Mouse (Mus musculus) heart, postnatal 0 days (tissue): Measurements from ENCODE around the gene Fgd6. TPM values are rescaled to one million over a fixed set of nuclear protein-coding genes. Genes with fewer than 3 reads are reported as not detected.

ENCODE experiments used
- ATAC-seq: fragments of 200-750 bp; cut with Nextera tagmentation; 2 replicates; pipeline ENCODE4 v1.8.0; 2017; ENCODE audit warnings: low read depth, moderate number of reproducible peaks, moderate library complexity; ENCODE audit not compliant: insufficient read depth
- DNase-seq: peaks from one replicate; pipeline ENCODE4 v3.0.0-alpha.2; 2016; ENCODE audit warnings: low spot score
- H3K27ac ChIP-seq: fragments of 300-500 bp; sonication (generic); 2 replicates; pipeline ENCODE4 v1.5.1; 2014; ENCODE audit warnings: low read depth, mild to moderate bottlenecking
- H3K27me3 ChIP-seq: fragments of 300-500 bp; sonication (generic); 2 replicates; pipeline ENCODE4 v1.6.1; 2014; ENCODE audit warnings: low read length, mixed read lengths; ENCODE audit not compliant: control insufficient read depth, insufficient read depth
- H3K36me3 ChIP-seq: fragments of 300-500 bp; sonication (generic); replicated peaks from 2 replicates; pipeline ENCODE4 v1.6.1; 2014; ENCODE audit warnings: low read length, mixed read lengths; ENCODE audit not compliant: control insufficient read depth, insufficient read depth
- H3K4me1 ChIP-seq: fragments of 300-500 bp; sonication (generic); 2 replicates; pipeline ENCODE4 v1.6.1; 2014; ENCODE audit warnings: antibody characterized with exemption; ENCODE audit not compliant: control insufficient read depth, insufficient read depth
- H3K4me2 ChIP-seq: fragments of 300-500 bp; sonication (generic); 2 replicates; pipeline ENCODE4 v1.6.1; 2014; ENCODE audit warnings: low read depth, mild to moderate bottlenecking, low read length, moderate library complexity
- H3K4me3 ChIP-seq: fragments of 300-500 bp; sonication (generic); 2 replicates; pipeline ENCODE4 v1.5.1; 2014; ENCODE audit warnings: low read depth, low read length
- H3K9ac ChIP-seq: fragments of 300-500 bp; sonication (generic); replicated peaks from 2 replicates; pipeline ENCODE4 v1.6.1; 2014; ENCODE audit warnings: low read depth, low read length, mixed read lengths
- H3K9me3 ChIP-seq: fragments of 300-500 bp; sonication (generic); replicated peaks from 2 replicates; pipeline ENCODE4 v1.6.1; 2016; ENCODE audit warnings: low read length; ENCODE audit not compliant: control insufficient read depth
- CTCF ChIP-seq: IDR thresholded peaks from 2 replicates; pipeline ENCODE4 v1.5.1; 2016; ENCODE audit warnings: antibody characterized with exemption, control low read depth, low read depth
- EP300 ChIP-seq: IDR thresholded peaks from 2 replicates; pipeline ENCODE4 v1.6.1; 2016; ENCODE audit warnings: antibody characterized with exemption, low read depth
- WGBS: fragments of 180-500 bp; shearing (Covaris S2); extraction: QIAGEN DNeasy Blood & Tissue Kit; methylation state at CpG from one replicate; pipeline ENCODE4 v1.1.7; 2014; 5-methylcytosine and 5-hydroxymethylcytosine counted together
- polyA plus RNA-seq: library from polyadenylated mRNA; unstranded; fragments of >200 nt; fragmentation: Nextera tagmentation; extraction: Ambion mirVana; gene quantifications from 2 replicates; pipeline ENCODE4 v1.2.1, GENCODE M21; 2015
- total RNA-seq: library from RNA; depleted of rRNA; stranded (reverse); fragments of >200 nt; gene quantifications from 2 replicates; pipeline ENCODE4 v1.2.3, GENCODE M21; 2014; ENCODE audit warnings: low replicate concordance

Gene Fgd6
- total and polyA plus RNA-seq, 2 experiments from 2014 or later: 1.3 to 2.7 TPM

GRCm38 (mm10) chr10:94124376-94124775, 88.6 kb downstream of the Fgd6 start:
- TF ChIP-seq EP300: no peak
- TF ChIP-seq CTCF: peak; percentile 34
- ATAC-seq: no peak

DNA sequence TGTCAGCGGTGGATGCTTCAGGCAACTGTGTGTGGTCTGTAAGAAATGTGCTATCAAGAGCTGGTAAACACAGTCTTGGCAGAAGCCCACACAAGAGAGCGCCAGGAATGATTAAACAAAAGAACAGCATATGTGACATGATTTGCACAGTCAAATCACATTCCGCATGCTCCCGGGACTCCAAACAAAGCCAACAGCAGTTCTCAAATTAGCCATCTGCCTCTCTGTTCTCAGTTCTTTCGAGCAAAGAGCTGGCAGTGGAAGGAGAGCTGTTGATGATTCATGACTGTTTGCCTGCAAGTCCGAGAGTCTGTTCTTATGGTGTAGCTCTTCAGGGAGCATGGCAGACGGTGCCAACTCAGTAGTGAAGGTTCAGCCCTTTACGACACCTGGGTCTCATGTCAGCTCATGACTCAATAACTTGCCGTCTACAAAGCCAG, 93.9 kb downstream of the Fgd6 start:
- 19% methylated on average over 9 of the region's 9 CpGs for WGBS
- H3K27me3 ChIP-seq: no peaks in the 10 kb centered on the region
- H3K4me2 ChIP-seq: peak overlapping the region; percentile 18
- DNase-seq (peak; percentile 83), ATAC-seq (peak; percentile 85)
- peaks cover 9% of the 10 kb centered on the region; the same call in 1 of the 2 replicates for H3K36me3 ChIP-seq
- H3K9me3 ChIP-seq: no peaks in the 10 kb centered on the region
- no peak overlapping the region for H3K9ac ChIP-seq
- no peak overlapping the region for H3K4me3 ChIP-seq
- H3K4me1 ChIP-seq: no peaks in the 10 kb centered on the region; the same call in 1 of the 2 replicates
- TF ChIP-seq EP300 (0 out of 2 replicates have a peak, but pooled peaks have one; percentile 15), CTCF (no peak)
- peak overlapping the region; percentile 69 for H3K27ac ChIP-seq

More at GRCm38 (mm10) chr10:94124376-94124775, 88.6 kb downstream of the Fgd6 start:
- H3K9ac ChIP-seq: no peak overlapping the region
- no peak overlapping the region for H3K4me2 ChIP-seq
- no peak for DNase-seq
- no peaks in the 10 kb centered on the region for H3K9me3 ChIP-seq
- H3K4me1 ChIP-seq: no peaks in the 10 kb centered on the region; the same call in 1 of the 2 replicates
- H3K36me3 ChIP-seq: peaks cover 25% of the 10 kb centered on the region; the same call in 1 of the 2 replicates
- H3K27me3 ChIP-seq: no peaks in the 10 kb centered on the region
- H3K27ac ChIP-seq: no peak overlapping the region
- no peak overlapping the region for H3K4me3 ChIP-seq
- 81% methylated on average over 5 of the region's 5 CpGs for WGBS

DNA sequence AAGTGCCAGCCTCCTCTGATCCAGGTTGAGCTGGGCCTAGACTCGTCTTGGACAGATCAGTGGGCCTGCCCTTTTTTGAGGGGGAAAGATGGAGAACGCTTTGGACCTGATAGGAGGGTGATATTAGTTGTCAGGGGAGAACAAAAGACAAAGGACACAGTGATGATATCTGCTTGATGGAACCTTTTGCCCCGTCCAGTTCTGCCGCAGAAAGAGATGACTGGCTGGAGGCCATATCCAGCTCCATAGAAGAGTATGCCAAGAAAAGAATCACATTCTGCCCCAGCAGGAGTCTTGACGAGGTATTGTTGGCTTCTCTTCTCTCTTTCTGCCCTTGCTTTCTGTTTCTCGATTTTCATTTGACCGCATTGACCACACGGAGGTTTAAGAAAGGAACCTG, 97.3 kb downstream of the Fgd6 start:
- H3K27ac ChIP-seq: no peak overlapping the region
- ATAC-seq (no peak), DNase-seq (no peak)
- H3K27me3 ChIP-seq: no peaks in the 10 kb centered on the region
- no peaks in the 10 kb centered on the region for H3K36me3 ChIP-seq
- no peak overlapping the region for H3K4me2 ChIP-seq
- no peaks in the 10 kb centered on the region for H3K9me3 ChIP-seq
- no peaks in the 10 kb centered on the region; the same call in 1 of the 2 replicates for H3K4me1 ChIP-seq
- 59% methylated on average over 8 of the region's 8 CpGs for WGBS
- H3K9ac ChIP-seq: no peak overlapping the region
- no peak overlapping the region for H3K4me3 ChIP-seq
- no peak for TF ChIP-seq CTCF
- no peak for TF ChIP-seq EP300

- H3K4me2 ChIP-seq: no peak overlapping the region
- H3K27me3 ChIP-seq: no peaks in the 10 kb centered on the region
- H3K36me3 ChIP-seq: 0 out of 2 replicates have a peak, but pooled peaks cover 3% of the 10 kb centered on the region
- WGBS: 85% methylated on average over 7 of the region's 7 CpGs
- no peak for ATAC-seq
- no peak overlapping the region for H3K9ac ChIP-seq
- H3K4me1 ChIP-seq: no peaks in the 10 kb centered on the region; the same call in 1 of the 2 replicates
- TF ChIP-seq EP300 (no peak), CTCF (no peak)
- H3K9me3 ChIP-seq: no peaks in the 10 kb centered on the region
- no peak overlapping the region for H3K4me3 ChIP-seq
- H3K27ac ChIP-seq: no peak overlapping the region
- DNase-seq: no peak
Measured at GRCm38 (mm10) chr10:94133674-94134073, 97.9 kb downstream of the Fgd6 start.

DNA sequence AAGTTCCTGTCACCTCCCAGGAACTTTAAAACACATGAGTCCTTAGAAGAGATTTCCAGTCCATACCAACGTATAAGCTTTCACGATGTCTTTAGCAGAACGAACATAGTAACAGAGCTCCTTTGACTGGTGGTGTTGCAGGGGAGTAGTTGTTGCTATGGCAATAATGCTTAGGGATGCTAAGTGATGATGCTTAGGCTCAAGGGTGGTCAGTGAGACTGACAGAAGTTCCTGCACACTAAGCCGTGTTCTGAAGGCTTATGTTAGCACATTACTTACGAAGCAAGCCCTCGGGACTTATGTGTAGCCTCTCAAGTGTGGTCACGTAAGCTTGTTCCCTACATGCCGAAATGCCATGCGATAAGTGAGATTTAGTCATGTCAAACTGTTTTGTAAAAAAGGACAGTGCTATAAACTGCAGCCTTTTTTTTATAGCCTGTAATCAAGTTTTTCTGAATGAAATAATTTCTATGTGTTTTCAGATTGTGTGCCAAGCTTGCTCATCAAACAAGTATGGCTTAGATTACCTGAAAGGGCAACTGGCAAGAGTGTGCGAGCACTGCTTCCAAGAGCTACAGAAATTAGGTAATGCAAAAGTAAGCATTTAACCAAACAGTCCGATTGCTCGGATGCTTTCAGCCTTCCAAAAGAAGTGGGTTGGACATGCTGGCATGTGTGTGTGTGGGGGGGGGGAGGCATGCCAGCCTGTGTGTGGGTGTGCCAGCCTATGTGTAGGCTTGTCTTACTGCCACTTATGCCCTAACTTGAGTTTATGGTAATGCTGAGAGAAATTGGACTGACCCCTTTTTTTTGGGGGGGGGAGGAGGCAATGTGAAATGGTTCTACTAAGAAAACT, 99.0 kb downstream of the Fgd6 start:
- H3K4me3 ChIP-seq: no peak overlapping the region
- no peaks in the 10 kb centered on the region for H3K27me3 ChIP-seq
- DNase-seq: no peak
- H3K27ac ChIP-seq: no peak overlapping the region
- 89% methylated on average over 12 of the region's 12 CpGs for WGBS
- no peaks in the 10 kb centered on the region for H3K9me3 ChIP-seq
- no peaks in the 10 kb centered on the region for H3K4me1 ChIP-seq
- no peak overlapping the region for H3K4me2 ChIP-seq
- no peak overlapping the region for H3K9ac ChIP-seq
- TF ChIP-seq EP300: no peak
- no peak for TF ChIP-seq CTCF
- ATAC-seq: no peak
- peaks cover 12% of the 10 kb centered on the region for H3K36me3 ChIP-seq
